Mouse (Mus musculus): ENCODE results near the gene Hspb1. TPM values are rescaled to one million over a fixed set of nuclear protein-coding genes. Genes with fewer than 3 reads are reported as not detected.

The Hspb1 gene
- 616 TPM for polyA plus RNA-seq (2021)

- POLR2A ChIA-PET = interaction anchor here (0.7 to 1.3 kb wide), 4 partner anchors 9 to 955 kb away, joined by 3 to 8 read pairs (median 6); no protein-coding TSS in a partner anchor
- no peak for TF ChIP-seq CTCF (IDR thresholded peaks at IDR 0.05)
- no peaks in the 10 kb centered on the region for H3K27me3 ChIP-seq
- ATAC-seq (peak; percentile 71), DNase-seq (ENCODE audit: low read depth, low spot score) (peak; percentile 74)
- in situ Hi-C loops (cut with MboI; ENCODE audit: low pct_unique_long_range_greater_than_20kb) = no loop called here
- CTCF ChIA-PET = interaction anchor here (1.3 to 1.4 kb wide), 2 partner anchors 10 kb away, joined by 4 to 5 read pairs; no protein-coding TSS in a partner anchor
These were observed at the start of gene Hspb1 for GRCm38 (mm10) chr5:135887675-135888102. Gene Hspb1 (plus strand): TSS chr5:135887919.

GRCm38 (mm10) chr5:135841651-135842050 lies 46.1 kb upstream of the Hspb1 start:
- DNase-seq (ENCODE audit: low read depth, low spot score) (peak; percentile 50), ATAC-seq (no peak)
- H3K27me3 ChIP-seq = no peaks in the 10 kb centered on the region
- no peak for TF ChIP-seq CTCF (IDR thresholded peaks at IDR 0.05)
- POLR2A ChIA-PET = no interaction called here
- CTCF ChIA-PET = interaction anchor here (0.8 kb wide), 1 partner anchor 10 kb away, joined by 3 read pairs; no protein-coding TSS in a partner anchor
- in situ Hi-C loops (cut with MboI; ENCODE audit: low pct_unique_long_range_greater_than_20kb) = no loop called here

GRCm38 (mm10) chr5:135843418-135843817 lies 44.3 kb upstream of the Hspb1 start:
- ChIA-PET CTCF (no interaction called here), POLR2A (interaction anchor here (0.6 to 1.0 kb wide), 2 partner anchors 29 to 884 kb away, joined by 3 read pairs; no protein-coding TSS in a partner anchor)
- in situ Hi-C loops (cut with MboI; ENCODE audit: low pct_unique_long_range_greater_than_20kb) = no loop called here
- DNase-seq (ENCODE audit: low read depth, low spot score) (no peak), ATAC-seq (no peak)
- no peaks in the 10 kb centered on the region for H3K27me3 ChIP-seq
- TF ChIP-seq CTCF (IDR thresholded peaks at IDR 0.05) = no peak

GRCm38 (mm10) chr5:135845676-135846320 lies 41.9 kb upstream of the Hspb1 start:
- H3K27me3 ChIP-seq = peaks cover 14% of the 10 kb centered on the region
- DNase-seq (ENCODE audit: low read depth, low spot score) (no peak), ATAC-seq (no peak)
- CTCF ChIA-PET = interaction anchor here (0.6 kb wide), 1 partner anchor 1637 kb away, joined by 3 read pairs; no protein-coding TSS in a partner anchor
- in situ Hi-C loops (cut with MboI; ENCODE audit: low pct_unique_long_range_greater_than_20kb) = loop anchor here (5.0 kb wide), 1 partner anchor 228 kb away; no protein-coding TSS in a partner anchor
- TF ChIP-seq CTCF (IDR thresholded peaks at IDR 0.05) = no peak
- POLR2A ChIA-PET = interaction anchor here (0.6 kb wide), 1 partner anchor 147 kb away, joined by 4 read pairs; no protein-coding TSS in a partner anchor

GRCm38 (mm10) chr5:135847460-135847859 lies 40.3 kb upstream of the Hspb1 start:
- ChIA-PET CTCF (interaction anchor here (1.2 kb wide), 1 partner anchor 53 kb away, joined by 8 read pairs; no protein-coding TSS in a partner anchor), POLR2A (no interaction called here)
- H3K27me3 ChIP-seq = peaks cover 29% of the 10 kb centered on the region
- ATAC-seq = no peak
- no peak for TF ChIP-seq CTCF (IDR thresholded peaks at IDR 0.05)
- in situ Hi-C loops (cut with MboI; ENCODE audit: low pct_unique_long_range_greater_than_20kb) = loop anchor here (5.0 kb wide), 1 partner anchor 230 kb away; no protein-coding TSS in a partner anchor
- no peak for DNase-seq (ENCODE audit: low read depth, low spot score)

GRCm38 (mm10) chr5:135847881-135848280 lies 39.8 kb upstream of the Hspb1 start:
- H3K27me3 ChIP-seq = peaks cover 34% of the 10 kb centered on the region
- POLR2A ChIA-PET = no interaction called here
- in situ Hi-C loops (cut with MboI; ENCODE audit: low pct_unique_long_range_greater_than_20kb) = loop anchor here (5.0 kb wide), 1 partner anchor 231 kb away; no protein-coding TSS in a partner anchor
- ATAC-seq (no peak), DNase-seq (ENCODE audit: low read depth, low spot score) (no peak)
- CTCF ChIA-PET = interaction anchor here (1.2 kb wide), 1 partner anchor 54 kb away, joined by 8 read pairs; no protein-coding TSS in a partner anchor
- TF ChIP-seq CTCF (IDR thresholded peaks at IDR 0.05) = no peak

GRCm38 (mm10) chr5:135851024-135851423 lies 36.7 kb upstream of the Hspb1 start:
- DNase-seq (ENCODE audit: low read depth, low spot score) (no peak), ATAC-seq (no peak)
- CTCF ChIA-PET = interaction anchor here (1.0 to 1.4 kb wide), 3 partner anchors 10 to 235 kb away, joined by 3 read pairs; no protein-coding TSS in a partner anchor
- POLR2A ChIA-PET = no interaction called here
- peaks cover 40% of the 10 kb centered on the region for H3K27me3 ChIP-seq
- no peak for TF ChIP-seq CTCF (IDR thresholded peaks at IDR 0.05)
- in situ Hi-C loops (cut with MboI; ENCODE audit: low pct_unique_long_range_greater_than_20kb) = no loop called here

GRCm38 (mm10) chr5:135851481-135851880 lies 36.2 kb upstream of the Hspb1 start:
- no peak for ATAC-seq
- POLR2A ChIA-PET = no interaction called here
- H3K27me3 ChIP-seq = peaks cover 45% of the 10 kb centered on the region
- CTCF ChIA-PET = interaction anchor here (1.0 to 1.4 kb wide), 3 partner anchors 10 to 236 kb away, joined by 3 read pairs; no protein-coding TSS in a partner anchor
- DNase-seq (ENCODE audit: low read depth, low spot score) = no peak
- in situ Hi-C loops (cut with MboI; ENCODE audit: low pct_unique_long_range_greater_than_20kb) = no loop called here
- no peak for TF ChIP-seq CTCF (IDR thresholded peaks at IDR 0.05)

- POLR2A ChIA-PET = no interaction called here
- CTCF ChIA-PET = no interaction called here
- peaks cover 54% of the 10 kb centered on the region for H3K27me3 ChIP-seq
- ATAC-seq (no peak), DNase-seq (ENCODE audit: low read depth, low spot score) (no peak)
- in situ Hi-C loops (cut with MboI; ENCODE audit: low pct_unique_long_range_greater_than_20kb) = no loop called here
- TF ChIP-seq CTCF (IDR thresholded peaks at IDR 0.05) = no peak
These were observed 35.3 kb upstream of the Hspb1 start for GRCm38 (mm10) chr5:135852421-135852820.

- H3K27me3 ChIP-seq = peaks cover 67% of the 10 kb centered on the region
- no peak for TF ChIP-seq CTCF (IDR thresholded peaks at IDR 0.05)
- DNase-seq (ENCODE audit: low read depth, low spot score) (no peak), ATAC-seq (no peak)
- ChIA-PET POLR2A (no interaction called here), CTCF (interaction anchor here (1.7 to 2.1 kb wide), 3 partner anchors 53 to 242 kb away, joined by 3 to 12 read pairs (median 10); no protein-coding TSS in a partner anchor)
- in situ Hi-C loops (cut with MboI; ENCODE audit: low pct_unique_long_range_greater_than_20kb) = no loop called here
These were observed 34.0 kb upstream of the Hspb1 start for GRCm38 (mm10) chr5:135853731-135854130.

- in situ Hi-C loops (cut with MboI; ENCODE audit: low pct_unique_long_range_greater_than_20kb) = loop anchor here (5.0 kb wide), 1 partner anchor 58 kb away; no protein-coding TSS in a partner anchor
- ATAC-seq (no peak), DNase-seq (ENCODE audit: low read depth, low spot score) (no peak)
- ChIA-PET POLR2A (no interaction called here), CTCF (interaction anchor here (0.6 to 2.2 kb wide), 10 partner anchors 9 to 243 kb away, joined by 3 to 12 read pairs (median 5); no protein-coding TSS in a partner anchor)
- peaks cover 72% of the 10 kb centered on the region for H3K27me3 ChIP-seq
- TF ChIP-seq CTCF (IDR thresholded peaks at IDR 0.05) = peak; percentile 82
These were observed 32.6 kb upstream of the Hspb1 start for GRCm38 (mm10) chr5:135855156-135855555.

Measured in Patski (cell line).